9 mouse cellular contexts compared by ENCODE assay signal in the genomic region with DNA sequence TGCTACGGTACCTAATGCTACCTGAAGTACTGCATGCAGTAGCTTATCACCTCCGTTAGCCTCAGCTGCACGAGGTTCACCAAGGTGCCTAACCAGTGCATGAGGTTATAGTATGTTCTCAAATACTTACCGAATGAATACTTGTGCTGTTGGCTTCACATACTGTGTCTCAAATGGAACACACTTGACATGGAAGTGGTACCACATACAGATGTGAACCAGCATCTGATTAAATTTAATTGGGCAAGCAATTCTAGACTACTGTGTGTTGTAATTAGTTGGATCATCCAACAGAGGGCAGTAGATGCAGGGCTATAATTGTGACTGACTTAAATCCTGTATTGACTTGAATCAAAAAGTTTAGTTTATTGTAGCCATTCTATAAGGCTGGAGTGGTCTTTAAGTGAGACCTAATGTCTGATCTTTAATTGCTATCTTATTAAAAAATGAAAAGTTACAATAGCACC. TPM values are rescaled to one million over a fixed set of nuclear protein-coding genes. Genes with fewer than 3 reads are reported as not detected.
DNase-seq lines count a peak whose midpoint lies in the region; ATAC-seq lines count a peak whose summit lies in the region.
"Had no signal": no experiment of that assay in that cellular context is flagged by ENCODE, and none has a peak within 500 bp of the region (broad histone marks: within the 10 kb centered on the region; RNA-seq: fewer than 3 reads in every experiment).

No protein-coding gene starts in this region.

- H3K9me3 ChIP-seq in midbrain, embryonic 15.5 days = no peaks in the 10 kb centered on the region
- H3K9me3 ChIP-seq: lung, embryonic 15.5 days had no signal

- no peak overlapping the region for H3K9ac ChIP-seq in midbrain, embryonic 15.5 days
- H3K9ac ChIP-seq: lung, embryonic 15.5 days had no signal

- no peak overlapping the region for H3K4me2 ChIP-seq in midbrain, embryonic 15.5 days
- H3K4me2 ChIP-seq: lung, embryonic 15.5 days had no signal

- no peaks in the 10 kb centered on the region for H3K4me1 ChIP-seq in midbrain, embryonic 15.5 days

- peak; percentile 53 for DNase-seq in heart, adult 8-10 months (ENCODE audit: low spot score)
- no peak for DNase-seq in heart, adult 9 months (ENCODE audit: low spot score in 2 of 2)
- peak; percentile 77 for DNase-seq in CD4-positive, CD25-positive, alpha-beta regulatory T cell, adult 2 months (ENCODE audit: low read depth, low spot score)
- peak; percentile 65 for DNase-seq in brain, adult 2 months (ENCODE audit: low read depth, low spot score)
- DNase-seq in induced T-regulatory cell, adult 2 months (ENCODE audit: low read depth) = peak; percentile 86
- no peak for DNase-seq in urinary bladder, postnatal 10 days (ENCODE audit: low spot score)
- DNase-seq in right cerebral cortex, postnatal 36 days (ENCODE audit: low spot score in 2 of 2) = no peak

- 86% methylated on average over 4 of the region's 4 CpGs for whole genome bisulfite sequencing in midbrain, embryonic 15.5 days

- no peak overlapping the region for H3K4me3 ChIP-seq in midbrain, embryonic 15.5 days
- H3K4me3 ChIP-seq: lung, embryonic 15.5 days had no signal

- H3K27ac ChIP-seq in midbrain, embryonic 15.5 days = no peak overlapping the region
- H3K27ac ChIP-seq: lung, embryonic 15.5 days had no signal

- no peaks in the 10 kb centered on the region for H3K27me3 ChIP-seq in midbrain, embryonic 15.5 days (replicated peaks)
- H3K27me3 ChIP-seq: lung, embryonic 15.5 days had no signal

- 0 out of 2 replicates have a peak, but pooled peaks cover 15% of the 10 kb centered on the region for H3K36me3 ChIP-seq in midbrain, embryonic 15.5 days (replicated peaks)

- peak; percentile 38 for ATAC-seq in midbrain, embryonic 15.5 days (replicated peaks)

RNA-seq across cellular contexts. Expression of a gene that starts 13.4 kb away (rescaled TPM):
- total RNA-seq in heart, adult 8-10 months (2022) = 10 to 100 TPM; 30.3 to 48.4 (median 39.8) TPM
- polyA plus RNA-seq in midbrain, embryonic 15.5 days (2015; fragmentation: Nextera tagmentation; extraction: Ambion mirVana) = 108 and 117 TPM in 2 replicates

Comparison
In these comparisons a context has a peak if more than half of its experiments do, and no peak if none do; other contexts are left out.
1. DNase-seq: peak in heart, adult 8-10 months (single experiment), CD4-positive, CD25-positive, alpha-beta regulatory T cell, adult 2 months (single experiment), brain, adult 2 months (single experiment) and induced T-regulatory cell, adult 2 months (single experiment); none in heart, adult 9 months (0 of 2), urinary bladder, postnatal 10 days (single experiment) and right cerebral cortex, postnatal 36 days (0 of 2).